Mouse (Mus musculus): ENCODE measurements around the gene Odf3. TPM values are rescaled to one million over a fixed set of nuclear protein-coding genes. Genes with fewer than 3 reads are reported as not detected.
A peak's percentile ranks its signal among the peaks of the same experiment; 100 is the strongest.

The Odf3 gene
- 0.20 TPM in 1 of 2 replicates, not detected in the other for polyA plus RNA-seq (2012; rRNA removed)

DNA sequence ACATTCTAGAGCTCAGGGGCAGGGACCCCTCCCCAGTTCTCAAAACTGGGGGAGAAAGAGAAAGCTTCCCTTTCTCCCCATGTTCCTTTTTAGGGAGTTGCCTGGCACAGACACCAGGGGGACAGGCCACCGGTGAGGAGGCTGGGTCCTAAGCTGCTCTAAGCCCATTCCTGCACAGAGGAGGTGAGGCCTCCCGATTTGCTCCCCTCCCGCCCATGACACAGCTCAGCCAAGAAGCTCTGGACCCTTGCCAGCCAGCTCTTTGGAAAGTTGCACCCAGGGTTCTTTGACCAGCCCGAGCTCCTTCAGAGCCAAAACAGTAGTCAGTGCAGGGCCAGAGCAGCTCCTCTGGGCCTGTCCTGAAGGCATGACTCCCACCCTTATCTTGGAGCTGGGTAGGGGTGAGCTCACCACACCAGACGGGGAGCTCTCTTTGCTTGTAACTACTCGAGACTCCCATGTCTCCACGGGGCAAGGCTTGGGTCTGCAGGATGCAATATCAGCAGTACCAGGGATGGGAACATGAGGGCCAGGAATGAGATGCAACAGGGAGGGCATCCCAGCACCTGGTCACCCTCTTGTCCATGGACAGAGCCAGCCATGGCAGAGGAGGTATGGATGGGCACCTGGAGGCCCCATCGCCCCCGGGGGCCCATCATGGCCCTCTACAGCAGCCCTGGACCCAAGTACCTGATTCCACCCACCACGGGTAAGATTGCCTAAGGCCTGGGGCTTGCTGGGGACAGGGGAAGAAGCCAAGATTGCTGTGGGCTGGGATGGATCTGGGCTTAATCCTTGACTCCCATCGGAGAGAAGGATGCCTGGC is at the start of gene Odf3:
TSS of gene Odf3 (plus strand) at position 51 of the 826 bp plus-strand sequence.
- TF ChIP-seq CTCF (IDR thresholded peaks at IDR 0.05; ENCODE audit: borderline replicate concordance, control insufficient read depth, extremely low read depth, insufficient read depth, low read length, poor library complexity) (no peak), POLR2A (IDR thresholded peaks at IDR 0.05; ENCODE audit: control insufficient read depth, extremely low read depth, insufficient read depth, low read length, poor library complexity) (no peak)
- H3K27me3 ChIP-seq (ENCODE audit: control insufficient read depth, insufficient read depth, low read length), result no peaks in the 10 kb centered on the region
- no peak within 1 kb of the TSS for H3K27ac ChIP-seq (ENCODE audit: control insufficient read depth, insufficient read depth, low read length)
- no peaks in the 10 kb centered on the region; the same call in 1 of the 2 replicates for H3K36me3 ChIP-seq (ENCODE audit: control insufficient read depth, insufficient read depth, low read length)
- WGBS, result 80% methylated on average over 11 of the region's 11 CpGs
- DNase-seq, result no peak
- H3K4me3 ChIP-seq (ENCODE audit: control insufficient read depth, insufficient read depth, low read length), result no peak within 1 kb of the TSS
- no peaks in the 10 kb centered on the region for H3K4me1 ChIP-seq (replicated peaks; ENCODE audit: control insufficient read depth, insufficient read depth, low read length)

DNA sequence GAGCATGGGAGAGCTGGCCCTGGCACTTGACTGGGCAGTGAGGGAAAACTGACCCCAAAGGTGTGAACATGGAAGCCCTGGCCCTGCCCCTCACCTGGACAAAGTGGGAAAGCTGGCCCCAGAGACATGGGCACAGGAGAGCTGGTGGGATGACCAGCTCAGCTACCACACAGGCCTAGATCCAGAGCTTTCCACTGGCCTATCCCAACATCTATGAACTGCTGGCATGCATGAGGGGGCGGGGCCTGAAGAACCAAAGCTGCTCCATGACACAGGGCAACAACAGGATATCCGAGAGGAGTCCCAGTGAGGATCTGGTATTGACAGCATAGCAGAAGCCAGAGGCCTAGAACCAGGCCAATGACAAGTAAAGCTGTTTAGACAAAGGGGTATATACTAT is 49.4 kb upstream of the Odf3 start:
- no peaks in the 10 kb centered on the region for H3K4me1 ChIP-seq (replicated peaks; ENCODE audit: control insufficient read depth, insufficient read depth, low read length)
- H3K36me3 ChIP-seq (ENCODE audit: control insufficient read depth, insufficient read depth, low read length), result no peaks in the 10 kb centered on the region
- TF ChIP-seq CTCF (IDR thresholded peaks at IDR 0.05; ENCODE audit: borderline replicate concordance, control insufficient read depth, extremely low read depth, insufficient read depth, low read length, poor library complexity) (no peak), POLR2A (IDR thresholded peaks at IDR 0.05; ENCODE audit: control insufficient read depth, extremely low read depth, insufficient read depth, low read length, poor library complexity) (no peak)
- DNase-seq, result no peak
- WGBS, result 94% methylated on average over 2 of the region's 2 CpGs
- H3K27ac ChIP-seq (ENCODE audit: control insufficient read depth, insufficient read depth, low read length), result no peak overlapping the region
- no peak overlapping the region for H3K4me3 ChIP-seq (ENCODE audit: control insufficient read depth, insufficient read depth, low read length)
- no peaks in the 10 kb centered on the region for H3K27me3 ChIP-seq (ENCODE audit: control insufficient read depth, insufficient read depth, low read length)

DNA sequence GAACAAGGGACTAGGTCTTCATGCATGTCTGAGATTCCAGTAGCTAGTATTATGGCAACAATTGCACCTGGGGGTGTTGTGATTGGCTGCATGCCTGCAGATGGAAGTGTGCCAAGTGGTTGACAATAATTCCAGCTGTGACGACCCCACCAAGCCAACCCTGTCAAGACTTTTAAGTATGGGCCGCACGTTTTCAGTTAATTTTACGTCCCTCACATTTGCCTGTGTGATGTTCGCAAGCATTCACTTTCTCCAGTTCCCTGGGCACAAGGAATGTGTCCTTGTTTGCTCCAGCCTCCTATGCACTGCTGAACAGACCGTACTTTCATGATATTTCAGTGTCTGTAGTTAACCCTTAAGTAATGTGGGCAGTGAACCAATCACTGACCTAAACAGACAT is 45.0 kb upstream of the Odf3 start:
- no peaks in the 10 kb centered on the region for H3K4me1 ChIP-seq (replicated peaks; ENCODE audit: control insufficient read depth, insufficient read depth, low read length)

DNA sequence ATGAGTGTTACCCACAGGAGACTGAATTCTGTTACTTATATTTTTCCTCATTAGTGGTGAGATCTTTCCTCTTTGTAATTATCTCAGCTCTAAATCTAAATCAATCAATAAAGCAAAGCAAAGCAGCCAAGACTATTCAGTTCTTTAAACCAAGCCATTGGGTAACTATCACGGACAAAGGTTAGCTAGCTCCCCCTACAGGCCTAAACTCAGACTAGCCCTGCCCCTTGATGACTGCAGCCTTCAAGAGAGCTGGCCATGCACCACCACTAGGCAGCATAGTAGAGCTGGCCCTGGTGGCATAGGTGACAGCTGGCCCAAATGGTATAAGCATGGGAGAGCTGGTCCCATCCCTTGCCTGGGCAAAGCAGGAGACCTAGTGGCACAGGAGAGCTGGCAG is 41.9 kb upstream of the Odf3 start:
- TF ChIP-seq POLR2A (IDR thresholded peaks at IDR 0.05; ENCODE audit: control insufficient read depth, extremely low read depth, insufficient read depth, low read length, poor library complexity) (no peak), CTCF (IDR thresholded peaks at IDR 0.05; ENCODE audit: borderline replicate concordance, control insufficient read depth, extremely low read depth, insufficient read depth, low read length, poor library complexity) (peak; percentile 67; the same call in 1 of the 2 replicates)
- Histone ChIP-seq H3K27me3 (ENCODE audit: control insufficient read depth, insufficient read depth, low read length) (no peaks in the 10 kb centered on the region), H3K4me3 (ENCODE audit: control insufficient read depth, insufficient read depth, low read length) (no peak overlapping the region), H3K4me1 (replicated peaks; ENCODE audit: control insufficient read depth, insufficient read depth, low read length) (no peaks in the 10 kb centered on the region), H3K36me3 (ENCODE audit: control insufficient read depth, insufficient read depth, low read length) (no peaks in the 10 kb centered on the region), H3K27ac (ENCODE audit: control insufficient read depth, insufficient read depth, low read length) (no peak overlapping the region)
- peak; percentile 48 for DNase-seq
- whole genome bisulfite sequencing, result 8% methylated on average over 1 of the region's 1 CpGs

More for the DNA sequence above, 45.0 kb upstream of the Odf3 start:
- Histone ChIP-seq H3K4me3 (ENCODE audit: control insufficient read depth, insufficient read depth, low read length) (no peak overlapping the region), H3K27ac (ENCODE audit: control insufficient read depth, insufficient read depth, low read length) (no peak overlapping the region), H3K27me3 (ENCODE audit: control insufficient read depth, insufficient read depth, low read length) (no peaks in the 10 kb centered on the region), H3K36me3 (ENCODE audit: control insufficient read depth, insufficient read depth, low read length) (no peaks in the 10 kb centered on the region)
- DNase-seq, result no peak
- WGBS, result 84% methylated on average over 6 of the region's 6 CpGs
- TF ChIP-seq POLR2A (IDR thresholded peaks at IDR 0.05; ENCODE audit: control insufficient read depth, extremely low read depth, insufficient read depth, low read length, poor library complexity), result no peak
- TF ChIP-seq CTCF (IDR thresholded peaks at IDR 0.05; ENCODE audit: borderline replicate concordance, control insufficient read depth, extremely low read depth, insufficient read depth, low read length, poor library complexity), result no peak

DNA sequence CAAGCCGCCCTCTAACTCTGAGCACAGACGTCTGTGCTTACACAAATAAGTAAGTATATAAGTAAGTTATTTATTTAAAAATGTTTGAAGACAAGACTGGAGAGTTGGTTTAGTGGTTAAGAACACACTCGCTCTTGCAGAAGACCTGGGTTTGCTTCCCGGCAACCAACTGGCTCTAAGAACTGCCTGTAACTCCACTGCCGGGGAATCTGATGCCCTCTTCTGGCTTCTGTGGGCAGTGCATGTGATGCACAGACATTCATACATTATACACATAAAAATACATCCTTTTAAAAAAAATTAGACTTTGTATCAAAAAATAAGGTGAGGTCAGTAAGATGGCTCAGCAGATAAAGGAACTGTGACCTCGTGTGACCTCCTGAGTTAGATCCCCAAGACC is 37.1 kb upstream of the Odf3 start:
- Histone ChIP-seq H3K27me3 (ENCODE audit: control insufficient read depth, insufficient read depth, low read length) (no peaks in the 10 kb centered on the region), H3K36me3 (ENCODE audit: control insufficient read depth, insufficient read depth, low read length) (no peaks in the 10 kb centered on the region), H3K27ac (ENCODE audit: control insufficient read depth, insufficient read depth, low read length) (no peak overlapping the region), H3K4me3 (ENCODE audit: control insufficient read depth, insufficient read depth, low read length) (no peak overlapping the region), H3K4me1 (replicated peaks; ENCODE audit: control insufficient read depth, insufficient read depth, low read length) (no peaks in the 10 kb centered on the region)
- TF ChIP-seq POLR2A (IDR thresholded peaks at IDR 0.05; ENCODE audit: control insufficient read depth, extremely low read depth, insufficient read depth, low read length, poor library complexity), result no peak
- TF ChIP-seq CTCF (IDR thresholded peaks at IDR 0.05; ENCODE audit: borderline replicate concordance, control insufficient read depth, extremely low read depth, insufficient read depth, low read length, poor library complexity), result no peak
- 92% methylated on average over 6 of the region's 6 CpGs for WGBS
- no peak for DNase-seq

DNA sequence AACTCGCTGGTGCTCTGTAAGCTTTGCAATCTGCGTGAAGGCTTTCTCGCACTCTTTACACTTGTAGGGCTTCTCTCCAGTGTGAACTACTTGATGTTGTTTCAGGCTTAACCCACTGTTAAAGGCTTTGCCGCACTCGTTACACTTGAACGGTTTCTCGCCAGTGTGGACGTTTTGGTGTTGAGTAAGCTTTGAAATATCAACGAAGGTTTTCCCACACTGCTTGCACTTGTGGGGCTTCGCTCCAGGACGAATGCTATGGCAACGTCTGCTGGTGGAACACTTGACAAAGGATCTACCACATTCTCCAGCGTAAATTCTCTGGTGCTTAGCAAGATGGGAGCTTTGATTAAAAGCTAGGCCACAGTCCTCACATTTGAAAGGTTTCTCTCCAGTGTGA is 35.9 kb upstream of the Odf3 start:
- 95% methylated on average over 13 of the region's 13 CpGs for WGBS
- Histone ChIP-seq H3K27ac (ENCODE audit: control insufficient read depth, insufficient read depth, low read length) (no peak overlapping the region), H3K4me1 (replicated peaks; ENCODE audit: control insufficient read depth, insufficient read depth, low read length) (no peaks in the 10 kb centered on the region), H3K36me3 (ENCODE audit: control insufficient read depth, insufficient read depth, low read length) (no peaks in the 10 kb centered on the region), H3K4me3 (ENCODE audit: control insufficient read depth, insufficient read depth, low read length) (no peak overlapping the region), H3K27me3 (ENCODE audit: control insufficient read depth, insufficient read depth, low read length) (no peaks in the 10 kb centered on the region)
- DNase-seq, result no peak
- no peak for TF ChIP-seq CTCF (IDR thresholded peaks at IDR 0.05; ENCODE audit: borderline replicate concordance, control insufficient read depth, extremely low read depth, insufficient read depth, low read length, poor library complexity)
- TF ChIP-seq POLR2A (IDR thresholded peaks at IDR 0.05; ENCODE audit: control insufficient read depth, extremely low read depth, insufficient read depth, low read length, poor library complexity), result no peak

All from thymus, adult 2 months (tissue).